Mouse (Mus musculus) kidney, postnatal 14 days (tissue): ENCODE measurements around the gene Ebp.

Experiments used
- DNase-seq: peaks from one replicate; pipeline ENCODE4 v3.0.0; 2022; ENCODE audit warnings: mixed read lengths

Ebp gene

DNA sequence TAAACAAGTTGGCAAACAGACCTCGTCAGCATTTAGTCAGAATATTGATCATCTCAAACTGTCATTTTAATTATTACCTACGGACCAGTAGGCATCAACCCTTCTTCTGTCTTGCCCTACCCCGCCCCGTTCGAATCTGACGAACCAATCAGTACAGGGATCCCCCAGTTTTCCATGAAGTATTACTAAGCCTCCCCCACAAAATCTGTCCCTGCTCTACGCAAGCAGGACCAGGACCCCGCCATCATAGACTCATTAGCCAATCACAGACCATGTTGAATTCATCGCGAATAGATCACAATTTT, at the start of gene Ebp:
Ebp (minus strand) TSS at position 94 of the 305 bp plus-strand sequence.
- no peak for DNase-seq

DNA sequence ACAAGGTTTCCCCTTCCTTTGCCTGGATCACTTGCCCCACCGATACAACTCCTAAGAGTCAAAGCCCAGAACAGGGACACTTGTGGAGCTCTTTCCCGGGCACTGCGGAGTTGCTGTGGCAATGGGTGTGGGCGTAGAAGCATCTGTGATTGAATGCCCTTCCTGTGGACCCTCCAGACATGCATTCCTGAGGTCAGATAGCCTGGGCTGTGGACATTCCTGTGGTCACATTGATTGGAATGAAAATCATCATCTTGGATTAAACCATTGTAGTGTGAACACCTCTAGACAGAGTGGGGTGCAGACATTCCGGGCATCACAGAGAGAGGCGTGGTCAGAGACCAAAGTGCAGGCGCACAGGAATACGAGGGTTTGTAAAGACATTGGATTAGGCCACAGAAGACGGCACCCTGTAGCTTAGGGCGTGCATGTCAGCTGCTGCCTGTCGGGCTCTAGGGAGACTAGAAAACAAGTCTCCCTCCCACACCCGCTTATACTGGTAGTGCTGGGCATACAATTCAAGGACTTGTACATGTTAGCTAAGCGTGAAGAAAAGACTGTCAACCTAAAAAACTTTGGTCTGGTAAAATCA, 45.6 kb upstream of the Ebp start:
- no peak for DNase-seq

GRCm38 (mm10) chrX:8236704-8237103, 43.4 kb upstream of the Ebp start:
- no peak for DNase-seq

DNA sequence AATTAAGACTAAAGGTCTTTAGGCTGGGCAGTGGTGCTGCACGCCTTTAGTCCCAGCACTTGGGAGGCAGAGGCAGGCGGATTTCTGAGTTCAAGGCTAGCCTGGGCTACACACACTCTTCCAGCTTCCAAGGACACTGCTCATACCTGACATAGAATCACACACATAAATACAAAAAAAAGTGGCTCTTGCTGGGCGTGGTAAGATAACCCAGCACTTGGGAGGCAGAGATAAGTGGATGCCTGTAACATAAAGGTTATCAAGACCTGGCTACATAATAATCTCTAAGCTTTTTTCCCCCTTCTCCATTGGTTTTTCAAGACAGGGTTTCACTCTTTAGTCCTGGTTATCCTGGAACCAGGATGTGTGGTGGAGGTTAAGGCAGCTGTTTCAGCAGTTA, 40.3 kb upstream of the Ebp start:
- DNase-seq: no peak

DNA sequence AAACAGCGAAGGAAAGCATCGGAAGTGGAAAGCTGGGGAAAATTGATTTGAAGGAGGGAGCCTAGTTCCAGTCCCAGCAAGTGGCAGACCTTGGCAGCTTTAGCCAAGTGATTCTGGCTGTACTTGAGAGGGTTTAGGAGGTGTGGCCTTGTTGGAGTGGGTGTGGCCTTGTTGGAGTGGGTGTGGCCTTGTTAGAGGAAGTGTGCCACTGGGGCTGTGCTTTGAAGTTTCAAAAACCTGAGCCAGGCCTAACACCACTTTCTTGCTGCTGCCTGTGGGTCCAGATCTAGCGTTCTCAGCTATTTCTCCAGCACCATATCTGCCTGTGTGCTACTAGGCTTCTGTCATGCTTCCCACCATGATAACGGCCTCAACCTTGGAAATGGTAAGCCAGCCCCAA, 37.0 kb upstream of the Ebp start:
- no peak for DNase-seq

- no peak for DNase-seq
Measured at GRCm38 (mm10) chrX:8223473-8223872, 30.2 kb upstream of the Ebp start.

GRCm38 (mm10) chrX:8222678-8223421, 29.5 kb upstream of the Ebp start:
- DNase-seq: no peak

- DNase-seq: no peak
Measured at GRCm38 (mm10) chrX:8222296-8222677, 29.0 kb upstream of the Ebp start.

DNA sequence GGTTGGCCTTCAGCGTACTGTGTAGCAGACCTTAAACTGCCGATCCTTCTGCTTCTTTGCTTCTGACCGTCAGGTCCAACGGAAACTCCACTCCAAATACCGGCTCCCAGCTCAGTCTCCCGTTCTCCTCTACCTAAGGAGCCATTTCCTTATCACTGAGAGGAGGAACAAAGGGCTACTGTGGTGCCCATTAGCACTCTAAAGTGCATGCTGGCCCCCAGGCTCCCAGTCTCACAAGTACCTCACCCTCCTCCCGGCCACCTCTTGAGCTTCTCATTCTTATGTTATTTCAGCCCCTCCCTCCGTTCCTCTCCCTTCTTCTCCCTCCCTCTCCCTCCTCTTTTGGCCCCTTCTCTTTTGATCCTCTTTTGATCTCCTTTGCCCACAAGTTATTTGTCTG, 26.3 kb upstream of the Ebp start:
- DNase-seq: no peak

- DNase-seq: no peak
Measured at GRCm38 (mm10) chrX:8218114-8218513, 24.8 kb upstream of the Ebp start.

- DNase-seq: no peak
Measured at GRCm38 (mm10) chrX:8217383-8217782, 24.1 kb upstream of the Ebp start.

GRCm38 (mm10) chrX:8211490-8212207, 18.3 kb upstream of the Ebp start:
- DNase-seq: no peak

DNA sequence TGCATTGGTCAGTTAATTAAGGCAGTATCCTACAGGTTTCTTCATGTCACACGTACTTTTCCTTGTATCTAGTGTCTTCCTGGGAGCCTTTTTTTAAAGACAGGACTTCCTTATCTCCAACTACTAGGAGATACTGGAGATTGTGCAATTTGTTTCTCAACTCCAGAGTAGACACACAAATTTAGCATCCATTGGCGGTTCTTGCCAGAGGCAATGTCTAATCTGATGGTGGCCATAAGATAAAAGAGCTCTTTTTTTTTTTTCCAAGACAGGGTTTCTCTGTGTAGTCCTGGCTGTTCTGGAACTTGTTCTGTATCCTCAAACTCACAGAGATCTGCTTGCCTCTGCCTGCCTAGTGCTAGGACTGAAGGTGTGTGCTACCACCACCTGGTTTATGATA, 16.4 kb upstream of the Ebp start:
- DNase-seq: no peak

DNA sequence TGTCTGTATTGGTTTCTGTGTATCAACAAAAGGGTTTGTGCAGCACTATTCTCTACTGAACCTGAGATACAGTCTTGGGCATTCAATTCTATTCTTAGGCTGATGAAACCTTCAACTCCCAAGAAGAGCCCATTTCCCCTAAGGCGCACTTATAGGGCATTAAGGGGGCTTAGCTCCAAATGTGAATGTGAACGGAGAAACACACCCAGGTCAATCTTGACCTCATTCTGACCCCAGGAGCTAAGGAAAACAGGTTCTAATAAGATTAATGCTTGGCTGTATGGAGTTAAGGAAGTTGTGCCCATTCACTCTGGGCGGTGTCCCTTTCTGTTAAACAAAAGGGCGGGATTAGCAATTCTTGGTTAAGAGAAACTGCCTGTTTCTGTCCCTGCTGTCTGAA, 13.9 kb upstream of the Ebp start:
- no peak for DNase-seq

DNA sequence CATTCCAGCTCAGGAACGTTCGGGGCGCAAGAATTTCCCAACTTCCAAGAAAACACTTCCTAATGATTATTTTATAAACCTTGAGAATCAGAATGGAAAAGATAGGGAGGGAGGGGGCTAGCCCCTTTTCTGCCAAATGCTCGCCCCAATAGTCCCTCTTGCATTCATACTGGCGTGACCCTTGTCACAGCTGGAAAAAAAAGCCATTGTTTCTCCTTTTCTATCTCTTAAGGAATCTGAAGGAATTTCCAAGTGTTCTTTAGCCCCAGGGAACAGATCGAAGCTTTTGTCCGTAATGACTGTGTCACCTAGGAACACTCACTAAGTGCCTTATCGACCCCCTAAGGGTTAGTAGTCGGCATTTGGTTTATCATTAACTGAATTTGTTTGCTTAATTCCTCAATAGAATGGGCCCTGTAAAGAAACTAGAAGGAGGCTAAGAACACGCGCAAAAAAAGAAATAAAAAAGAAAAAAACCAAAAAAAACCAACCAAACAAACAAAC, 13.4 kb upstream of the Ebp start:
- no peak for DNase-seq

- peak; percentile 88 for DNase-seq
Measured at GRCm38 (mm10) chrX:8206015-8206693, 12.8 kb upstream of the Ebp start, which contains the start of gene Porcn. Porcn (minus strand) TSS chrX:8206525.

- DNase-seq: no peak
Measured at GRCm38 (mm10) chrX:8205551-8205950, 12.2 kb upstream of the Ebp start.

GRCm38 (mm10) chrX:8205088-8205487, 11.8 kb upstream of the Ebp start:
- no peak for DNase-seq

DNA sequence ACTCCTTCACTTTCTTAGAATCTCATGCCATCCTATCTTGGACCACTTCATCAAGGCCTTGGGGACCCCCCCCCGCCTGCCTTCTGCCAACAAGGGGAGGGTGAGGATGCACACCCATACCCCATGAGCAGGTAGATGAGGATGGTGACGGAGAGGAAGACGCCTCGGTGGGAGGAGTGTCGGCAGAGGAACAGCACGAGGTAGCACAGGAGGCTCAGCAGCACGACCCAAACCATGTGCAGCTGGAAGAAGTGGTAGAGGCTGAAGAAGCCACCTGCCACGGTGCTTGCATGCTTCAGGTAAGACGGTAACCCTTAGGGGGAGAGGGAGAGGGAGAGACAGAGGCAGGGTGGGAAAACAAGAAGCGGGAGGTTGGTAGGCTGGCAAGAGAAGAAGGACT, 10.8 kb upstream of the Ebp start:
- DNase-seq: no peak

DNA sequence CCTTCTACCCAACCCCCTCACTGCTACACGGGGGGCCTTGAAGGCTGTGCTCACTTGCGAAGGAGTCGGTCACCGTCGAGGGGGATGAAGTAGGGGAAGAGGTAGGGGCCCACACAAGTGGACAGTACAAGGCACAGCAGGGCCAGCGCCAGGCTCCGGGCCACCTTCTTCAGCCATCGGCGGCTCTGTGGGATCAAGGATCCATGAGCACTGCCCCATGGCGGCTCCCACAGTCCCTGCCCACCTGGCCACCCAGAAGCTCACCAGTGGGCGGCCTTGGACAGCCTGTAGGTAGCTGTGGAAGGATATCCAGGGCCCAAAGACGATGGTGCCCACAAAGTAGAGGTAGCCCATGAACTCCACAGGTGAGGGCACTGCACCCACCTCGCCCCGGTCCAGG, 9.8 kb upstream of the Ebp start:
- no peak for DNase-seq

- peak; percentile 86 for DNase-seq
Measured at GRCm38 (mm10) chrX:8192640-8193418, 483 bp downstream of the Ebp start.

DNA sequence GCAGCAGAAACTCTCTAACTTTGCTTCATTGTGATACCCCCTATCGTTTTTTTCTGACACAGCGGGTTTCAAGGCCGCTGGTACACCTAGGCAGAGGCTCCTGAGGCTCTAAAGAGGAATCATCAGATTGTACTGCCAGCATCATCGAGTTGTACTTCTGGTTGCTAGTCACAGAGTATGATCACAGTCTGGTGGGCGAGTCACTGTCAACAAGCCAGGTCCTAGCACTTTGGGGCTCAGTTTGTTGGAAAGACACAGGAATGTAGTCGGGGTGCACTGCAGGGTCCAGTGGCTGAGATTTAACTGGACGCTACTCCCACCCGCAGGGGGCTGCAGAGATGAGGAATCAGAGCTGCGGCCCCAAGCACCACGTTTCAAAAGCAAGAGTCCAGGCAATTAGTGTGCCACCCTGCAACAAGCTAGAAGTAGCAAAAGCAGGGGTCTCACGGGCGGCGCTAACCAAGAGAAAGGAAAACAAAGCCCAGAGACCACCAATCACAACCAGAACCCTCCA, 1.1 kb downstream of the Ebp start:
- DNase-seq: peak; percentile 4
